Mouse (Mus musculus): ENCODE results near the gene Eps15. TPM values are rescaled to one million over a fixed set of nuclear protein-coding genes. Genes with fewer than 3 reads are reported as not detected.
"Not testable (repeated sequence)": the region's sequence is repeated elsewhere in the genome, so short reads cannot be mapped to it uniquely, and the experiment has no call there.

Eps15 gene
- polyA plus RNA-seq, 2 experiments, result 20.7 to 40.1 TPM

GRCm38 (mm10) chr4:109393902-109394301 lies 113.8 kb downstream of the Eps15 start:
- peak; percentile 80 for ATAC-seq (ENCODE audit: insufficient read depth)
- Histone ChIP-seq H3K36me3 (replicated peaks; ENCODE audit: control insufficient read depth, insufficient read depth, low read depth) (no peaks in the 10 kb centered on the region), H3K27ac (no peak overlapping the region), H3K9ac (replicated peaks) (peak overlapping the region; percentile 10), H3K4me3 (ENCODE audit: insufficient read depth in 1 of 2, low read depth in 2 of 2, low read length in 2 of 2) (peak overlapping the region in 1 of 2 experiments; percentile 21; a peak in 1 of 4 replicates), H3K4me2 (ENCODE audit: low read depth) (peak overlapping the region; percentile 69), H3K27me3 (ENCODE audit: control insufficient read depth, insufficient read depth, low read length) (no peaks in the 10 kb centered on the region), H3K9me3 (ENCODE audit: control insufficient read depth, low read length) (no peaks in the 10 kb centered on the region), H3K4me1 (replicated peaks; ENCODE audit: control insufficient read depth in 2 of 2, insufficient read depth in 2 of 2, low read length in 1 of 2) (peaks cover 14% of the 10 kb centered on the region in 2 experiments)
- 13% methylated on average over 13 of the region's 13 CpGs for WGBS (ENCODE audit: insufficient replicate concordance)
- no peak for DNase-seq (ENCODE audit: low read depth in 3 of 3, low spot score in 3 of 3)
- TF ChIP-seq CTCF (IDR thresholded peaks at IDR 0.05; ENCODE audit: low read depth) (peak; percentile 37; the same call in 1 of the 2 replicates), EP300 (IDR thresholded peaks at IDR 0.05; ENCODE audit: low read depth) (no peak)

- ATAC-seq (ENCODE audit: insufficient read depth), result peak; percentile 27
- peaks cover 14% of the 10 kb centered on the region in 2 experiments for H3K4me1 ChIP-seq (replicated peaks; ENCODE audit: control insufficient read depth in 2 of 2, insufficient read depth in 2 of 2, low read length in 1 of 2)
- no peaks in the 10 kb centered on the region for H3K27me3 ChIP-seq (ENCODE audit: control insufficient read depth, insufficient read depth, low read length)
- peak overlapping the region; percentile 69 for H3K4me2 ChIP-seq (ENCODE audit: low read depth)
- no peaks in the 10 kb centered on the region for H3K36me3 ChIP-seq (replicated peaks; ENCODE audit: control insufficient read depth, insufficient read depth, low read depth)
- H3K27ac ChIP-seq, result no peak overlapping the region
- TF ChIP-seq CTCF (IDR thresholded peaks at IDR 0.05; ENCODE audit: low read depth) (no peak), EP300 (IDR thresholded peaks at IDR 0.05; ENCODE audit: low read depth) (no peak)
- H3K9me3 ChIP-seq (ENCODE audit: control insufficient read depth, low read length), result no peaks in the 10 kb centered on the region
- H3K4me3 ChIP-seq (ENCODE audit: insufficient read depth in 1 of 2, low read depth in 2 of 2, low read length in 2 of 2), result peak overlapping the region in 1 of 2 experiments; percentile 21; a peak in 1 of 4 replicates
- WGBS (ENCODE audit: insufficient replicate concordance), result 30% methylated on average over 13 of the region's 13 CpGs
- no peak for DNase-seq (ENCODE audit: low read depth in 3 of 3, low spot score in 3 of 3)
- peak overlapping the region; percentile 7 for H3K9ac ChIP-seq (replicated peaks)
Observed at GRCm38 (mm10) chr4:109394314-109395074, 114.4 kb downstream of the Eps15 start.

GRCm38 (mm10) chr4:109400366-109400980 lies 120.4 kb downstream of the Eps15 start:
- H3K4me3 ChIP-seq (ENCODE audit: insufficient read depth in 1 of 2, low read depth in 2 of 2, low read length in 2 of 2), result no peak overlapping the region

GRCm38 (mm10) chr4:109401176-109401689 lies 121.2 kb downstream of the Eps15 start:
- Histone ChIP-seq H3K9ac (replicated peaks) (no peak overlapping the region), H3K36me3 (replicated peaks; ENCODE audit: control insufficient read depth, insufficient read depth, low read depth) (peaks cover 32% of the 10 kb centered on the region), H3K27me3 (ENCODE audit: control insufficient read depth, insufficient read depth, low read length) (no peaks in the 10 kb centered on the region), H3K4me2 (ENCODE audit: low read depth) (no peak overlapping the region), H3K4me3 (ENCODE audit: insufficient read depth in 1 of 2, low read depth in 2 of 2, low read length in 2 of 2) (no peak overlapping the region), H3K27ac (no peak overlapping the region), H3K4me1 (replicated peaks; ENCODE audit: control insufficient read depth in 2 of 2, insufficient read depth in 2 of 2, low read length in 1 of 2) (peaks cover 0 to 7% of the 10 kb centered on the region in 2 experiments; a peak in 2 of 4 replicates), H3K9me3 (ENCODE audit: control insufficient read depth, low read length) (no peaks in the 10 kb centered on the region)
- ATAC-seq (ENCODE audit: insufficient read depth), result no peak
- DNase-seq (ENCODE audit: low read depth in 3 of 3, low spot score in 3 of 3), result no peak
- 64% methylated on average over 5 of the region's 5 CpGs for WGBS (ENCODE audit: insufficient replicate concordance)
- TF ChIP-seq EP300 (IDR thresholded peaks at IDR 0.05; ENCODE audit: low read depth), result no peak
- peak; percentile 72 for TF ChIP-seq CTCF (IDR thresholded peaks at IDR 0.05; ENCODE audit: low read depth)

More at GRCm38 (mm10) chr4:109400366-109400980, 120.4 kb downstream of the Eps15 start:
- DNase-seq (ENCODE audit: low read depth in 3 of 3, low spot score in 3 of 3) (no peak), ATAC-seq (ENCODE audit: insufficient read depth) (no peak)
- Histone ChIP-seq H3K36me3 (replicated peaks; ENCODE audit: control insufficient read depth, insufficient read depth, low read depth) (peaks cover 32% of the 10 kb centered on the region), H3K9ac (replicated peaks) (no peak overlapping the region), H3K4me1 (replicated peaks; ENCODE audit: control insufficient read depth in 2 of 2, insufficient read depth in 2 of 2, low read length in 1 of 2) (peaks cover 0 to 5% of the 10 kb centered on the region in 2 experiments; a peak in 2 of 4 replicates), H3K27ac (no peak overlapping the region), H3K27me3 (ENCODE audit: control insufficient read depth, insufficient read depth, low read length) (no peaks in the 10 kb centered on the region), H3K9me3 (ENCODE audit: control insufficient read depth, low read length) (no peaks in the 10 kb centered on the region), H3K4me2 (ENCODE audit: low read depth) (no peak overlapping the region)
- WGBS (ENCODE audit: insufficient replicate concordance), result 77% methylated on average over 10 of the region's 10 CpGs
- TF ChIP-seq EP300 (IDR thresholded peaks at IDR 0.05; ENCODE audit: low read depth) (no peak), CTCF (IDR thresholded peaks at IDR 0.05; ENCODE audit: low read depth) (no peak)

GRCm38 (mm10) chr4:109404908-109405307 lies 124.8 kb downstream of the Eps15 start:
- 77% methylated on average over 3 of the region's 3 CpGs for WGBS (ENCODE audit: insufficient replicate concordance)
- Histone ChIP-seq H3K4me2 (ENCODE audit: low read depth) (peak overlapping the region; percentile 97), H3K4me1 (replicated peaks; ENCODE audit: control insufficient read depth in 2 of 2, insufficient read depth in 2 of 2, low read length in 1 of 2) (peaks cover 26 to 33% of the 10 kb centered on the region in 2 experiments), H3K9ac (replicated peaks) (peak overlapping the region; percentile 95), H3K36me3 (replicated peaks; ENCODE audit: control insufficient read depth, insufficient read depth, low read depth) (peaks cover 32% of the 10 kb centered on the region), H3K4me3 (ENCODE audit: insufficient read depth in 1 of 2, low read depth in 2 of 2, low read length in 2 of 2) (peak overlapping the region; percentile 68 to 97), H3K27ac (peak overlapping the region; percentile 97)
- ATAC-seq (ENCODE audit: insufficient read depth); H3K9me3 ChIP-seq (ENCODE audit: control insufficient read depth, low read length); DNase-seq (ENCODE audit: low read depth in 3 of 3, low spot score in 3 of 3); H3K27me3 ChIP-seq (ENCODE audit: control insufficient read depth, insufficient read depth, low read length): not testable (repeated sequence)
- TF ChIP-seq CTCF (IDR thresholded peaks at IDR 0.05; ENCODE audit: low read depth), result peak; percentile 72

Data from liver, embryonic 14.5 days (tissue).